Mouse (Mus musculus): ENCODE results near the gene Map6.

GRCm38 (mm10) chr7:99356244-99356930 lies 89.1 kb downstream of the Map6 start:
- TF ChIP-seq POLR2A (IDR thresholded peaks at IDR 0.05; ENCODE audit: extremely low read depth, insufficient read depth, low read length) (no peak), CTCF (IDR thresholded peaks at IDR 0.05; ENCODE audit: extremely low read depth, insufficient read depth, low read length) (no peak)
